Mouse (Mus musculus): ENCODE measurements around the gene Col26a1. TPM values are rescaled to one million over a fixed set of nuclear protein-coding genes. Genes with fewer than 3 reads are reported as not detected.
"Not testable (repeated sequence)": the region's sequence is repeated elsewhere in the genome, so short reads cannot be mapped to it uniquely, and the experiment has no call there.

Col26a1 gene
- total and polyA plus RNA-seq, 2 experiments from 2014 or later = 35.5 to 61.9 TPM

DNA sequence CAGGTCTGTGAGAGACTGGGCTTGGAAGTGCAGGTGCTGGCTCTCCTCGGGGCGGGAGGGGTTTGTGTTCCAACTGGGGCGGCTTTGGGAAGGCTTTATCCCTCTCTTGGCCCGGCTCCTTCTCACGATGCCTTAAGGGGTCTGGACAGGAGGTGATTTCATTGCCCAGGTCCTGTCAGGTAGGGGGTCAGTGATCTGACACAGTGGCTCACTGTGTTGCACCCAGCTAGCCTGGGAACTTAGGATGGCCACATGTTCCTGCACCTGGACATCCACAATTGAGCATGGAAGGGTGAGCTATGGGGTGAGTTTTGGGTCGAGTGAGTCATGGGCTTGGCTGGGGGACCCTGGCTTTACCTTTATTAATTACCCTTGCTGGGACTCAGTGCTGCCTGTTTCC lies 144.1 kb downstream of the Col26a1 start:
- H3K9me3 ChIP-seq (ENCODE audit: low read length) = no peaks in the 10 kb centered on the region
- no peak overlapping the region for H3K4me3 ChIP-seq (ENCODE audit: low read depth, low read length)
- WGBS = 69% methylated on average over 6 of the region's 6 CpGs
- H3K36me3 ChIP-seq (ENCODE audit: insufficient read depth, low read length) = no peaks in the 10 kb centered on the region
- no peak for ATAC-seq (ENCODE audit: low FRiP score)
- no peak overlapping the region for H3K9ac ChIP-seq (replicated peaks; ENCODE audit: low read length, poor library complexity, severe bottlenecking)
- no peak for DNase-seq (ENCODE audit: low spot score)
- H3K27me3 ChIP-seq (ENCODE audit: insufficient read depth, low read length) = no peaks in the 10 kb centered on the region
- H3K27ac ChIP-seq (ENCODE audit: low read depth, low read length) = no peak overlapping the region
- no peaks in the 10 kb centered on the region for H3K4me1 ChIP-seq (ENCODE audit: insufficient read depth, low read length)
- H3K4me2 ChIP-seq (ENCODE audit: low read depth, low read length, poor library complexity, severe bottlenecking) = no peak overlapping the region
- no peak for TF ChIP-seq CTCF (IDR thresholded peaks at IDR 0.05)

DNA sequence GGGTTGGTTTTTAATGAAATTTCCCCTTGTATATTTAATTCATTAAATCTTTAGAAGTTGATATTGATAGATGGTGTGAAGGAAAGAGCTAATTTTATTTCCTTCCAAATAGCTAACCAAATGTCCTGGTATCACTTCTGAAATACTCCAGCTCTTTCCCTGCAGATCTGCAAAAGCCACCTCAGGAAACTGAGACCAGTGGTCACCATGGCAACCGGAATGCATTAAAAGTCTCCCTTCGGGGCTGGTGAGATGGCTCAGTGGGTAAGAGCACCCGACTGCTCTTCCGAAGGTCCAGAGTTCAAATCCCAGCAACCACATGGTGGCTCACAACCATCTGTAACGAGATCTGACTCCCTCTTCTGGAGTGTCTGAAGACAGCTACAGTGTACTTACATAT lies 156.7 kb downstream of the Col26a1 start:
- not testable (repeated sequence) for H3K36me3 ChIP-seq (ENCODE audit: insufficient read depth, low read length); H3K27ac ChIP-seq (ENCODE audit: low read depth, low read length); H3K4me2 ChIP-seq (ENCODE audit: low read depth, low read length, poor library complexity, severe bottlenecking); H3K4me3 ChIP-seq (ENCODE audit: low read depth, low read length); H3K27me3 ChIP-seq (ENCODE audit: insufficient read depth, low read length); H3K9ac ChIP-seq (replicated peaks; ENCODE audit: low read length, poor library complexity, severe bottlenecking); ATAC-seq (ENCODE audit: low FRiP score); H3K4me1 ChIP-seq (ENCODE audit: insufficient read depth, low read length); H3K9me3 ChIP-seq (ENCODE audit: low read length); DNase-seq (ENCODE audit: low spot score)
- WGBS = 90% methylated on average over 4 of the region's 5 CpGs

DNA sequence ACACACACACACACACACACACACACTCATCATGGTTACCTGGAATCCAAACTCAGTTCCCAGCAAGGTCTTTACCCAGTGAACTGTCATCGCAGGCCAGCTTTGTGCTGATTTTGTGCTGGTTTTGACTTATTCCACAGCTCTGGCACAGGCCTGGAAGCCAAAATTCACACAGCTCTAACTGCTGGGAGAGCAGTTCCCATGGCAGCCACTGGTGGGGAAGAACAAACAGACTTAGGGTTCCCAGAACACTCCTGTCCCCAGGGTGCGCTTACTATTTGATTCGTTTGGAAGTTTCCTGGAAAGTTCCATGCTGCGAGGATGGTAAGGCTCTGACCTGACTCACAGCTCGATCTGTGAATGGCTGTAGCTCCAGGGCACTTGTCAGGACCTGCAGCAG lies 161.4 kb downstream of the Col26a1 start:
- no peak overlapping the region for H3K4me3 ChIP-seq (ENCODE audit: low read depth, low read length)
- H3K4me1 ChIP-seq (ENCODE audit: insufficient read depth, low read length) = no peaks in the 10 kb centered on the region
- H3K4me2 ChIP-seq (ENCODE audit: low read depth, low read length, poor library complexity, severe bottlenecking) = no peak overlapping the region
- H3K9me3 ChIP-seq (ENCODE audit: low read length) = no peaks in the 10 kb centered on the region
- no peaks in the 10 kb centered on the region for H3K27me3 ChIP-seq (ENCODE audit: insufficient read depth, low read length)
- DNase-seq (ENCODE audit: low spot score) (peak; percentile 14), ATAC-seq (ENCODE audit: low FRiP score) (no peak)
- no peak for TF ChIP-seq CTCF (IDR thresholded peaks at IDR 0.05)
- WGBS = 63% methylated on average over 5 of the region's 5 CpGs
- no peak overlapping the region for H3K9ac ChIP-seq (replicated peaks; ENCODE audit: low read length, poor library complexity, severe bottlenecking)
- H3K36me3 ChIP-seq (ENCODE audit: insufficient read depth, low read length) = no peaks in the 10 kb centered on the region
- no peak overlapping the region for H3K27ac ChIP-seq (ENCODE audit: low read depth, low read length)

DNA sequence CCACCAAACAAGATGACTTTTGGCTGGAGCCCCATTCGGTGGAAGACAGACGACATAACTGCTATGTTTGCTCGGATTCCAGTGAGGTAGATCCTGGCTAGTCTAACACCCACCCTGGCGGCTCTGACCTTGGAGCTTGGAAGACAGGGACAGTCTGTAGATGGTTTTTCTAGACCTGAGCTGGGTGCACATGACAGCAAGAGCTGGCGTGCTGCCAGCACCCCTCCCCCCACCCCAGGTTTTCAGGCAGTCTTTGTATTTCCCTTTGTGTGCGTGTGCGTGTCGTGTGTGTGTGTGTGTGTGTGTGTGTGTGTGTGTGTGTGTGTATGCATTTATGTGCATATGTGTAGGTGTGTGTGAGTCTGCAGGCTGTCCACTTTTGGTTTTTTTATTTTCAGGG lies 164.4 kb downstream of the Col26a1 start:
- no peak for TF ChIP-seq CTCF (IDR thresholded peaks at IDR 0.05)
- Histone ChIP-seq H3K4me2 (ENCODE audit: low read depth, low read length, poor library complexity, severe bottlenecking) (no peak overlapping the region), H3K36me3 (ENCODE audit: insufficient read depth, low read length) (no peaks in the 10 kb centered on the region), H3K9me3 (ENCODE audit: low read length) (no peaks in the 10 kb centered on the region), H3K27ac (ENCODE audit: low read depth, low read length) (no peak overlapping the region), H3K4me1 (ENCODE audit: insufficient read depth, low read length) (no peaks in the 10 kb centered on the region; the same call in 1 of the 2 replicates), H3K4me3 (ENCODE audit: low read depth, low read length) (no peak overlapping the region), H3K9ac (replicated peaks; ENCODE audit: low read length, poor library complexity, severe bottlenecking) (no peak overlapping the region), H3K27me3 (ENCODE audit: insufficient read depth, low read length) (no peaks in the 10 kb centered on the region)
- DNase-seq (ENCODE audit: low spot score) (peak; percentile 26), ATAC-seq (ENCODE audit: low FRiP score) (no peak)
- WGBS = 75% methylated on average over 8 of the region's 8 CpGs

DNA sequence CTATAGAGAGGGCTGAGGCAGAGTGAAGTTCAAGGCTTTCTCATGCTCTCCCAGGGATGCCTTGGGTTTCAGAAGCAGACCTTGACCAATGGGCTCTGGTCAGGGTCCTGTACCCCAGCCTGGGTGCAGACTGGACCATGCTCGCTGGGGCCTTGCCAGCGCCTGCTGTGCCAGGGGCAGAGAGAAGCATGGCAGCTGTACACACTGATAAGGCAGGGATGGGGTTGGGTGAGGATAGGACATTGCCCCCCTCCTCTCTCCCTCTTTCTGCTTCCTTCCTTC lies 165.5 kb downstream of the Col26a1 start:
- WGBS = 96% methylated on average over 2 of the region's 2 CpGs
- ATAC-seq (ENCODE audit: low FRiP score) = no peak

DNA sequence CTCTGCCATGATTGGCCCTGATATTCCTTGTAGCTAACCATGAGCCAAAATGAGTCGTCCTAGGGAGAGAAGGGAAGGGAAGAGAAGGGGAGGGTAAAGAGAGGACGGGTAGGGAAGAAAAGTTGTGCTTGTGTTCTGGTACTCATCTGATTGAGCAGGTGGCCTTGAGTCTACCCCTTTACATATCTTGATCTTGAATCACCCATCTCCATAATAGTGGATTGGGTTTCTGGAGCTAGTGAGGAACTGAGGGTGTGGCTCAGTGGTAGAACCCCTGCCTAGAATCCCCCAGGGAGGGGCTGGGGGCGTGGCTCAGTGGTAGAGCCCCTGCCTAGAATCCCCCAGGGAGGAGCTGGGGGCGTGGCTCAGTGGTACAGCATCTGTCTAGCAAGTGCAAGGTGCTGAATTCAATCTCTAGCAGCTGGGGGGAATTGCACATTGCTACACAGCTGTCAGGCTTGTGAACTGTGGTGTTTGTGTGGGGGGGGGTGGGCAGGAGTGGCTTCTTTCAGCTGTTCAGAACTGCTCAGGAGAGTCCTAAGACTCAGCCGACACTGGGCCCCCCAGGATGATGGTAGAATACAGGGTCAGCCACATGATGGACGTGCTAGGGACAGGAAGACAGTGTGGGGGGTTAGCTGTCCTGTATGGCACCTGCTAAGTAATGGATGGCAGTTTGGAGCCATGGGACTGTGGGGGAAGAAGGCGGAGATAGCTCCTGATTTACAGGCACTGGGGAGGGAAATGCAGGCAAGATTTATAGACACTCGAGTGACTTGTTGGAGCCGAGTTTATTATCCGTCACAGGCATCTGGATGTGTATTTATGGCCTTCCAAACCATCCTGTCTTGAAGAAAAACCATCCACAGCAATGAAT lies 166.1 kb downstream of the Col26a1 start:
- Histone ChIP-seq H3K27me3 (ENCODE audit: insufficient read depth, low read length) (no peaks in the 10 kb centered on the region), H3K4me1 (ENCODE audit: insufficient read depth, low read length) (no peaks in the 10 kb centered on the region; the same call in 1 of the 2 replicates), H3K9me3 (ENCODE audit: low read length) (no peaks in the 10 kb centered on the region), H3K9ac (replicated peaks; ENCODE audit: low read length, poor library complexity, severe bottlenecking) (no peak overlapping the region), H3K27ac (ENCODE audit: low read depth, low read length) (no peak overlapping the region), H3K4me2 (ENCODE audit: low read depth, low read length, poor library complexity, severe bottlenecking) (no peak overlapping the region), H3K36me3 (ENCODE audit: insufficient read depth, low read length) (no peaks in the 10 kb centered on the region), H3K4me3 (ENCODE audit: low read depth, low read length) (no peak overlapping the region)
- no peak for TF ChIP-seq CTCF (IDR thresholded peaks at IDR 0.05)
- ATAC-seq (ENCODE audit: low FRiP score) = no peak
- DNase-seq (ENCODE audit: low spot score) = no peak
- 69% methylated on average over 10 of the region's 10 CpGs for WGBS

More for the DNA sequence above, 165.5 kb downstream of the Col26a1 start:
- Histone ChIP-seq H3K9ac (replicated peaks; ENCODE audit: low read length, poor library complexity, severe bottlenecking) (no peak overlapping the region), H3K4me1 (ENCODE audit: insufficient read depth, low read length) (no peaks in the 10 kb centered on the region; the same call in 1 of the 2 replicates), H3K9me3 (ENCODE audit: low read length) (no peaks in the 10 kb centered on the region), H3K4me2 (ENCODE audit: low read depth, low read length, poor library complexity, severe bottlenecking) (no peak overlapping the region), H3K27ac (ENCODE audit: low read depth, low read length) (no peak overlapping the region), H3K27me3 (ENCODE audit: insufficient read depth, low read length) (no peaks in the 10 kb centered on the region), H3K4me3 (ENCODE audit: low read depth, low read length) (no peak overlapping the region), H3K36me3 (ENCODE audit: insufficient read depth, low read length) (no peaks in the 10 kb centered on the region)
- no peak for DNase-seq (ENCODE audit: low spot score)
- no peak for TF ChIP-seq CTCF (IDR thresholded peaks at IDR 0.05)

Data from midbrain, postnatal 0 days (tissue).